Mouse (Mus musculus): ENCODE results near the gene Apobec2.

The Apobec2 gene

GRCm38 (mm10) chr17:48437421-48437911, 4.7 kb upstream of the Apobec2 start:
- DNase-seq (ENCODE audit: low spot score in 2 of 2) = no peak

- no peak for DNase-seq (ENCODE audit: low spot score in 2 of 2)
Observed at GRCm38 (mm10) chr17:48436487-48436886, 3.8 kb upstream of the Apobec2 start.

DNA sequence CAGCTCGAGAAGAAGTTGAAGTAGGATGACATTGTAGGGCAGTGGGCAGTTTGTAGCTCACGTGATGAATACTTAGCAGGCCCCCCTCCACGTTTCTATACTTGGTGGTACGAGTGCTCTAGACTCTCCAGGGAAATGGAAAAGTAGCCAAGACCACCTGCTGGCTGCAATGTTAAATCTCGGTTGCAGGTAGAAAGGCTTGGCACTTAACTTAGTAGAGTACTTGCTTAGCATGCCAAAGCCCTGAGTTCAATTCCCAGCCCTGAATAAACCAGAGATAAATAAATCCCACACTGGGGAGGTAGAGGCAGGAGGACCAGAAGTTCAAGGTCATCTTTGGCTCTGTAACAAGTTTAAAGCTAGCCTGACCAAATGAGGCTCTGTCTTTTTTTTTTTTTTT, 1.7 kb upstream of the Apobec2 start:
- DNase-seq (ENCODE audit: low spot score in 2 of 2) = no peak

GRCm38 (mm10) chr17:48433689-48434330, 1.1 kb upstream of the Apobec2 start:
- no peak for DNase-seq (ENCODE audit: low spot score in 2 of 2)

- DNase-seq (ENCODE audit: low spot score in 2 of 2) = no peak
Observed at GRCm38 (mm10) chr17:48433006-48433655, 401 bp upstream of the Apobec2 start.

DNA sequence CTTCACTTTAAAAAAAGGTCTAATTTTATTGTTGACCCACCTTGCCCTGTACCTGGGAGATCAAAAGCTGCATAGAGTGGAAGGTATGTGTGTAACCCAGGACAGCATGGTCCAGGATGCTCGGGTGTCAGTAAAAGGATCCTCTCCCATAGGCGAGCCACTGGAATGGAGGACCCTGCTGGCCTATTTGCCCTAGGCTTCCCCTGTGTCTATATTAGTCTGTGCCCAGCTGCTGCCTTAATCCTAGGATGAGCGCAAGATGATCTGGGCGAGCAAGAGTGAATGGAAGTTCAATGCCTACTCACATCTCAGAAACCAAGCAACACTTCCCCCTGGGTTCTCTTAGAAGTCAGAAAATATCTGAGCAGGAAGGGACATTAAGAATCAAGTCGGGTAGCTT, 1.7 kb downstream of the Apobec2 start:
- DNase-seq (ENCODE audit: low spot score in 2 of 2) = no peak

DNA sequence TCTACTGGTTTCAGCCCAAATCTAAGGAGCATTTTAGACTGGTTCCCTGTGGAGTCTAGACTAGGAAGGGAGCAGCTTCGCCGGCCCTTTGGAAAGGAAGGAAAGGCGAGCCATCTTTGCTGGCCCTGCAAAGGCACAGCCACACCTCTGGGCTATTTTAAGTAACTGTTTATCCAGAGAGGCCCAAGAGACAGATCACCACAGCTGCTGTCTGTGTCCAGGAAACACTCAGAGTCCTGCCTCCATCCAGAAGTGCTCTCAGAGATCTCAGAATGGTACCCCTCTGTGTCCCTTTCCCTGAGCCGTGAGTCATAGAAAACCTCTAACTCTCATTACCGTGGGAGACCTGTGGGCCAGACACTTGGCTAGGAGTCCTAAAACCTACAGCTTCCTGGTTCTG, 2.3 kb downstream of the Apobec2 start:
- DNase-seq (ENCODE audit: low spot score in 2 of 2) = no peak

- no peak for DNase-seq (ENCODE audit: low spot score in 2 of 2)
Observed at GRCm38 (mm10) chr17:48427852-48428530, 4.7 kb downstream of the Apobec2 start.

GRCm38 (mm10) chr17:48426991-48427750, 5.6 kb downstream of the Apobec2 start:
- no peak for DNase-seq (ENCODE audit: low spot score in 2 of 2)

DNA sequence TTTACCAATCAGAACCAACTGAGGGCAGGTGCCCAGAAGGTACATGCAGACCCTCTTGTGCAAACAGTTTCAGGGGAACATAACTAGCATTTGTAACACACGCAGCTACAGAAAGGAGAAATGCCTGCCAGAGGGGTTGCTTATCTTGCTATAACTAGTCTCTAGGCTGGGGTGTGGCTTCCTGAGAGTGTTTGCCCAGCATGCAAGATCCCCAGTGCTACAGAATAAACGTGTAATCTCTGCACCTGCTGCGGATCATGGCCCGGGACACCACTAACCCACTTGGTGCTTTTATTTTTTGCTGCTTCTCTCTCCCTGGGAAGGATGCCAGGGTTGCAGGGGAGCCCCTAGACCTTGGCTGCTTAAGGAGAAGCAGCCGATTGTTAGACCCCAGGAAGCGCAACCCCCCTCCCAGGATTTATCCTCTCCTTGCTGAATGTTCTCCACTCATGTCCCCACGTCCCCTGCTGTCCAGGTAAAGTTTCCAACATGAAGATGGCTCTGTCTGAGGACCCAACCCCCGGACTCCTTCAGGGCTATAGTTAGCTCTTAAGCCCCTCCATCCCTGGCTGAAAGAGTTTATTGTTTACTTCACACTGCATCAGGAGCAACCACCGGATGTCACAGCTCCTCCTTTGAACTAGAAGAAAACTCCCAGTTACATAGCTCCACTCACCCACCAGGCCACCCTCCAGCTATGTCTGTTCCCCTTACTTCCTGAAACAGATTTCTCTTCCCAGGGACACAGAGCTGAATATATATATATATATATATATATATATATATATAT, 6.7 kb downstream of the Apobec2 start:
- DNase-seq (ENCODE audit: low spot score in 2 of 2) = no peak

DNA sequence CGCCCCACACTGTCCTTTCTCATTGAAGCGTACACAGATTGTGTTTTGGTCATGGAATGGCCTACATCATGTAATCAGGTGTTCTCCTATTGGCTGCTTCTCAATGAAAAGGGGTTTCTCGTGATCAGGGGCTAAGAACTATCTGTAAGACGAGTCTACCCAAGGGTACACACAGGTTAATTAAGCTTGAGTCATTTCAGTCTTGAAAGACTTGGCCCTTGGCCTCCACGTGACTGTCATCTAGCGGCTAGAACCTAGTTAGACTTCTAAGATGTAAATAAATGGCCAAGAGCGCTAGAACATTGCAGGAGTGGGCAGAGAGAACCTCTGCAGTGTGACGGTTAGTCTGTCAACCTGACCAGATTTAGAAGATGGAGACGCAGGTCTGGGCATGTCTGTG, 8.5 kb downstream of the Apobec2 start:
- DNase-seq (ENCODE audit: low spot score in 2 of 2) = no peak

- no peak for DNase-seq (ENCODE audit: low spot score in 2 of 2)
Observed at GRCm38 (mm10) chr17:48419571-48419970, 13.2 kb downstream of the Apobec2 start.

DNA sequence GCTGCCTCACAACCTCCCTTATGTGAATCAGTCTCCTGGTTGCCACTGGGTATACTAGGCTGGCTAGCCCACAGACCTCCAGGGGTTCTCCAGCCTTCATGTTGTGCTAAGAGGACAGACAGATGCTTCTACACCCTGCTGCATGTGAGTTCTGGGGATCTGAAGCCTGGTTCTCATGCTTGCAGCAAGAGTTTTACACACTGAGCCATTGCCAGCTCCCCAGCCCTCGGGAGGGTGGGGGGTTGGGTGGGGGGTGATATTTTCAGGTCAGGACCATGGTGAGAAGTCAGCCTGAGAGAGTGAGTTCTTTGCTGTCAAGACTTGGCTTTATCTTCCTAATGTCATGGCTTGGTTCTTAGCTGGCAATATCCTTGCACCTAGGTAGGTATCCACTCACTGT, 13.9 kb downstream of the Apobec2 start:
- DNase-seq (ENCODE audit: low spot score in 2 of 2) = no peak

DNA sequence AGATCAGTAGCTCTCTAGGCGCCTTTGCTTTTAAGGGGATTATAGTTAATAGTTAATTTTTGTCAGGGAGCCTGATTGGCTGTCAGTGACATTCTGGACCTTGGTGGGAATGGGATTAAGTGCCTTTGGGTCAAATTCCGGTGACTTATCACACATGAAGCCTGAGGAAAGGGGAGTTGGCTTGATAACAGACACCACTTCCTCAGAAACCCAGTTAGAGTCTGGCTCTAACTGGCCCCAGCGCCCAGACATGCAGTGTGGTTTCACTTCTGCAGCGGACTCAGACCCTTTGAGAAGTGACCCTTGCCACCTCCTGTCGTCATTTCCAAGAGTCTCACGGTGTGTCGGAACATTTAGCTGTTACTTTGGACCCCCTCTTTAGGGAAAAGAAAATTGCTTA, 14.6 kb downstream of the Apobec2 start:
- no peak for DNase-seq (ENCODE audit: low spot score in 2 of 2)

GRCm38 (mm10) chr17:48417521-48417920, 15.2 kb downstream of the Apobec2 start:
- no peak for DNase-seq (ENCODE audit: low spot score in 2 of 2)

DNA sequence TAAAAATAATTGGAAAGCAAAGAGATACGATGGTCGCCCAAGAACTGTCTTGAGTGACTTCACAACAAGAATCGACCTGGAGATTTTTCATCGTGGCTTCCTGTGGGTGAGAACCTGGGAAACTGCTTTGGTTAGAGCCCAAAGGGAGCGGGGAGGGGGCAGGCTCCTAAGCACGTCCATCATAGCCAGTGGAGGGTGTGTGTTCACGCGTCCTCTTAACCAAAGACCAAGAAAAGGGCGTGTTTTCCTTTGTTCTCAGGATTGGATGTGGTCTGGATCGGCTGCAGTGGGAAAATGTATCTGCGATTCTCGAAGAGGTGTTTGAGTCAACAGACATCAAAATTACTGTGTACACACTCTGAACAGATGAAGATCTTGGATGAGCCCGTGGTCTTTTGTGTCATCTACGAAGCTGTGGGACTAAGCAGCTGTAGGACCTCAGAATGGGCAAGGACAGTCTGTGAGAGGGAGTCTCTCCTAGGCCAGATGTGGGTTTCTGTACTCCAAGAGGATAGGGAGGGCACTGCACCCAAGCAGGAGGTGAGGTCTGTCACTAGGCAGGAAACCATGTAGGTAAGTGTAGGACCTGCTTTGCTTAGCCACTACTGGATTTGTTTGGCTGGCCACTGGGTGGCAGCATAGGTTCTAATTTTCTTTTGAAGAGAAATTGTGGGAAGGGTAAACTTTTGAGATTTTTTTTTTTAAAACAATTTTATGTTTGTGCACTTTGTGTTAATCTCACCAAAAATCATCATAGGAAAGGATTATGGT, 16.1 kb downstream of the Apobec2 start:
- peak in 1 of 2 experiments; percentile 64 for DNase-seq (ENCODE audit: low spot score in 2 of 2)

DNA sequence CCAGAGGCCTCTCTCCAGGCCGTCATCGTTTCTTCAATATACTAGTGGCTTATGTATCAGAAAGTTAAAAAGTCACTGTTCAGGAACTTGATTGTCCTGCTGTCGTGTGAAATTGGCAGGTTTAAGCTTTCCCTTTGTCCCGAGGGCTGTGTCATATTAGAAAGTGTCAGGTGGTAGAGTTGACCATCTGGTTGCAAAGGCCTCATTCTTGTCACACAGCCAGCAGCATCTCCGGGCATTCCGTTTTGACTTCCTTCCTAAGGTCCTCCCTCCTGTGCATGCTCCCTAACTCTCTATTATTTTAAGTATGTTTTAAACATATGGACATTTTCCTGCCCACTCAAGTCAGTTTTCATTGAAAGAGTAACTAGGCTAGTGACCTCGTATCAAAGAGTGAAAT, 16.7 kb downstream of the Apobec2 start:
- DNase-seq (ENCODE audit: low spot score in 2 of 2) = no peak

- no peak for DNase-seq (ENCODE audit: low spot score in 2 of 2)
Observed at GRCm38 (mm10) chr17:48411241-48411640, 21.5 kb downstream of the Apobec2 start.

- no peak for DNase-seq (ENCODE audit: low spot score in 2 of 2)
Observed at GRCm38 (mm10) chr17:48410299-48410785, 22.4 kb downstream of the Apobec2 start.

Data from frontal cortex, postnatal 10 days (tissue).